Mouse (Mus musculus) intestine, embryonic 16.5 days (tissue): Measurements from ENCODE around the gene Cep85l. TPM values are rescaled to one million over a fixed set of nuclear protein-coding genes. Genes with fewer than 3 reads are reported as not detected.
A peak's percentile ranks its signal among the peaks of the same experiment; 100 is the strongest.

Experiments
- ATAC-seq: fragments of 200-750 bp; cut with Nextera tagmentation; 2 replicates; pipeline ENCODE4 v1.8.0; 2017; ENCODE audit warnings: moderate TSS enrichment, moderate library complexity
- H3K27ac ChIP-seq: fragments of 300-500 bp; sonication (generic); 2 replicates; pipeline ENCODE4 v1.5.1; 2014; ENCODE audit warnings: mild to moderate bottlenecking, low read length
- H3K27me3 ChIP-seq: fragments of 300-500 bp; sonication (generic); replicated peaks from 2 replicates; pipeline ENCODE4 v1.6.1; 2014; ENCODE audit warnings: low read length, control low read depth, mixed read lengths; ENCODE audit not compliant: control insufficient read depth, insufficient read depth
- H3K36me3 ChIP-seq: fragments of 300-500 bp; sonication (generic); 2 replicates; pipeline ENCODE4 v1.6.1; 2014; ENCODE audit warnings: low read length, control low read depth; ENCODE audit not compliant: control insufficient read depth, insufficient read depth
- H3K4me1 ChIP-seq: fragments of 300-500 bp; sonication (generic); 2 replicates; pipeline ENCODE4 v1.6.1; 2014; ENCODE audit warnings: low read length, control low read depth, mixed read lengths; ENCODE audit not compliant: control insufficient read depth, insufficient read depth
- H3K4me2 ChIP-seq: fragments of 300-500 bp; sonication (generic); 2 replicates; pipeline ENCODE4 v1.6.1; 2014; ENCODE audit warnings: low read depth, low read length, control low read depth
- H3K4me3 ChIP-seq: fragments of 300-500 bp; sonication (generic); 2 replicates; pipeline ENCODE4 v1.5.1; 2014; ENCODE audit warnings: mild to moderate bottlenecking, low read length
- H3K9ac ChIP-seq: fragments of 300-500 bp; sonication (generic); 2 replicates; pipeline ENCODE4 v1.6.1; 2014; ENCODE audit warnings: low read depth, low read length
- H3K9me3 ChIP-seq: fragments of 300-500 bp; sonication (generic); 2 replicates; pipeline ENCODE4 v1.6.1; 2016; ENCODE audit warnings: low read length, control low read depth; ENCODE audit not compliant: control insufficient read depth
- WGBS: fragments of 180-500 bp; shearing (Covaris S2); extraction: QIAGEN DNeasy Blood & Tissue Kit; methylation state at CpG from one replicate; pipeline ENCODE4 v1.1.7; 2014; 5-methylcytosine and 5-hydroxymethylcytosine counted together
- polyA plus RNA-seq: library from polyadenylated mRNA; unstranded; fragments of >200 nt; fragmentation: Nextera tagmentation; extraction: Ambion mirVana; gene quantifications from 2 replicates; pipeline ENCODE4 v1.2.1, GENCODE M21; 2015

Cep85l gene
- polyA plus RNA-seq, 1 experiment from 2014 or later, result 1.8 TPM

GRCm38 (mm10) chr10:53347787-53348755 lies 31.7 kb downstream of the Cep85l start:
- 55% methylated on average over 10 of the region's 10 CpGs for WGBS
- Histone ChIP-seq H3K4me3 (no peak overlapping the region), H3K4me1 (peaks cover 9% of the 10 kb centered on the region), H3K36me3 (no peaks in the 10 kb centered on the region), H3K9ac (no peak overlapping the region), H3K27ac (no peak overlapping the region), H3K27me3 (no peaks in the 10 kb centered on the region), H3K4me2 (no peak overlapping the region), H3K9me3 (no peaks in the 10 kb centered on the region)
- ATAC-seq, result peak; percentile 59

DNA sequence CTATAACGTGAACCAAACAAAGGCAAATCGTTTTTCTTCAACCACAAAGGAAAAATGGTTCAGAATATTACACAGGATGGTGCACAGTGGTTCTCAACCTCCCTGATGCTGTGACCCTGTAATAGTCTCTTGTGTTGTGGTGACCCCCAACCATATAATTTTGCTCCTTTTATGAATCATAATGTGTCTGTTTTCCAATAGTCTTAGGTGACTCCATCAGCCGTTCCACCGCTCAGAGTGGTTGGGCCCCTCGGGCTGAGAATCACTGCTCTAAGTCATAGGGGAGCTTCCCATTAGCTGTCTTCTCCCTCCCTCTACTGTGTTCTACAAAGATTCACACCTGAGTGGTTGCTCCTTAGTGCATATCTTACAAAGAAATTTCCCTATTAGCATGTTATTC lies 32.8 kb downstream of the Cep85l start:
- Histone ChIP-seq H3K4me3 (no peak overlapping the region), H3K4me1 (peaks cover 9% of the 10 kb centered on the region), H3K4me2 (no peak overlapping the region), H3K9me3 (no peaks in the 10 kb centered on the region), H3K27me3 (no peaks in the 10 kb centered on the region), H3K36me3 (no peaks in the 10 kb centered on the region), H3K27ac (no peak overlapping the region), H3K9ac (no peak overlapping the region)
- 91% methylated on average over 5 of the region's 5 CpGs for WGBS
- ATAC-seq, result no peak

DNA sequence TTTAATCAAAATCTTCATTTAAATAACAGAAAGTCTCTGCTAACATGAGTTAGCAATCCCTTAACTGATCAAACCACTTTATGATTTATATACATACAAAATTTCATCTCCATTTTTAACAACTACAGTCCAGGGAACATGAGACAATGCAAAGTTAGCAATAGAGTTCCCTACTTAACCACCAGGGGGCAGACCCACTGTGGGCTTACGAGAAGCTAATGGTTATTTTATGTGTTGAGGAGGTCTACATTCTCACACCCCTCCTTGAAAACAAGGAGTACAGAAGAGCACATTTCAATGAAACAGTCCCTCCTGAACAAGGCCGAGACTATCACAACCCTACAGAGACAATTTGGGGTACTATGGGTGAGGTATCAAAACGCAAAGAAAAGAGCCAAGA lies 33.2 kb downstream of the Cep85l start:
- Histone ChIP-seq H3K27ac (no peak overlapping the region), H3K9ac (no peak overlapping the region), H3K9me3 (no peaks in the 10 kb centered on the region), H3K4me3 (no peak overlapping the region), H3K27me3 (no peaks in the 10 kb centered on the region), H3K36me3 (no peaks in the 10 kb centered on the region), H3K4me2 (no peak overlapping the region), H3K4me1 (peaks cover 9% of the 10 kb centered on the region)
- ATAC-seq, result no peak
- WGBS, result 51% methylated on average over 3 of the region's 3 CpGs

DNA sequence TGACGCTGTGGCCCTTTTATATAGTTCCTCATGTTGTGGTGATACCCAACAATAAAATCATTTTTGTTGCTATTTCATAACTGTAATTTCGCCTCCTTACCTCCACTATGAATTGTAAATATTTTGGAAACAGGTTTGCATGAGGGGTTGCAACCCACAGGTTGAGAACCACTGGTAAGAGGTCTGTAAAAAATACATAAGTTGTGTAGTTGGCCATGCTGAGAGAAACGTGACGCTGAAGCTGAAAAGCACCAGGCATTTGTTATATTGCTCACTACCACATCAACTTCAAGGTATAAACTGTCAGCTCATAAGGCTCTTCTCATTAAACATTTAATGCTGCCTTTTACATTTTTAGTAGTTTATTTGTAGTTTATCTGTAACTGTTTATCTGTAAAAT lies 34.2 kb downstream of the Cep85l start:
- 90% methylated on average over 4 of the region's 4 CpGs for WGBS
- Histone ChIP-seq H3K4me3 (no peak overlapping the region), H3K27me3 (no peaks in the 10 kb centered on the region), H3K4me2 (no peak overlapping the region), H3K9me3 (no peaks in the 10 kb centered on the region), H3K9ac (no peak overlapping the region), H3K27ac (no peak overlapping the region), H3K4me1 (peaks cover 9% of the 10 kb centered on the region), H3K36me3 (no peaks in the 10 kb centered on the region)
- ATAC-seq, result no peak

DNA sequence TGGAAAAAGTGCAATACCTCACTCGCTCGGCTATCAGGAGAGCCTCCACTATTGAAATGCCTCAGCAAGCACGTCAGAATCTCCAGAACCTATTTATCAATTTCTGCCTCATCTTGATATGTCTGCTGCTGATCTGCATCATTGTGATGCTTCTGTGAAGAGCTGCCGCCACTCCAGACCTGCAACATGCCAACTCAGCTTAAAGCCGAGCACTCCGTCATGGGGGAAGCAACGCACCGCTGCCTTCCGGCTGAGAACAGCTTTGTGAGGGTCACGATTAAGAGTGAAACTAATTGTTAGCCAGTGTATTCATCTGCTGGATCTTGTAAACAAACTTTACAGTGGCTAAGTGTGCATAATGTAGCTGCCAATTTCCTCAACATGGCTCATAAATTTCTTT lies 35.9 kb downstream of the Cep85l start:
- Histone ChIP-seq H3K27ac (no peak overlapping the region), H3K4me1 (peaks cover 9% of the 10 kb centered on the region), H3K9me3 (no peaks in the 10 kb centered on the region), H3K4me3 (no peak overlapping the region), H3K9ac (no peak overlapping the region), H3K4me2 (peak overlapping the region; percentile 22; the same call in 1 of the 2 replicates), H3K36me3 (no peaks in the 10 kb centered on the region), H3K27me3 (no peaks in the 10 kb centered on the region)
- ATAC-seq, result no peak
- 59% methylated on average over 10 of the region's 10 CpGs for WGBS

GRCm38 (mm10) chr10:53343384-53343783 lies 36.4 kb downstream of the Cep85l start:
- 41% methylated on average over 6 of the region's 6 CpGs for WGBS
- ATAC-seq, result no peak
- Histone ChIP-seq H3K27ac (no peak overlapping the region), H3K4me1 (peaks cover 7% of the 10 kb centered on the region), H3K4me3 (no peak overlapping the region), H3K9me3 (no peaks in the 10 kb centered on the region), H3K4me2 (no peak overlapping the region), H3K36me3 (no peaks in the 10 kb centered on the region), H3K9ac (no peak overlapping the region), H3K27me3 (no peaks in the 10 kb centered on the region)

DNA sequence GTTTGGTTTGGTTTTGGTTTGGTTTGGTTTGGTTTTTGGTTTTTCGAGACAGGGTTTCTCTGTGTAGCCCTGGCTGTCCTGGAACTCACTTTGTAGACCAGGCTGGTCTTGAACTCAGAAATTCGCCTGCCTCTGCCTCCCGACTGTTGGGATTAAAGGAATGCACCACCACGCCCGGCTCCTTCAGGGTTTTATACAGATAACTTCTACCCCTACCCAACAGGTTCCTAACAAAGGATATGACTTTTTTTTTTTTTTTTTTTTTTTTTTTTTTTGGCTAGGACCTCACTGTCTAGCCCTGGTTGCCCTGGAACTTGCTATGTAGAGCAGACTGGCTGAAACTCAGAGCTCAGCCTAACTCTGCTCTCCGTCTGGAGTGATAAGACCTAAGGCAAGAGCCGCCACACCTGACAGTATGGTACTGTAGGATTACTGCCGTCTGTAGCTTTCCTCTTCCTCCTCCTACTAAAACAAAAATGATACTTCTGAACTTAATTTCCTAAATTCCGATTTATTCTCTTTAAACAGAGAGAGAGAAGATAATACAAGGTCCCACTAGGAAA lies 37.5 kb downstream of the Cep85l start:
- Histone ChIP-seq H3K4me3 (no peak overlapping the region), H3K9ac (no peak overlapping the region), H3K36me3 (no peaks in the 10 kb centered on the region), H3K4me2 (no peak overlapping the region), H3K27ac (no peak overlapping the region), H3K9me3 (no peaks in the 10 kb centered on the region), H3K4me1 (peaks cover 7% of the 10 kb centered on the region), H3K27me3 (no peaks in the 10 kb centered on the region)
- no peak for ATAC-seq
- WGBS, result 87% methylated on average over 9 of the region's 9 CpGs

GRCm38 (mm10) chr10:53341288-53341965 lies 38.3 kb downstream of the Cep85l start:
- Histone ChIP-seq H3K36me3 (no peaks in the 10 kb centered on the region), H3K4me3 (no peak overlapping the region), H3K4me1 (peaks cover 7% of the 10 kb centered on the region), H3K27ac (no peak overlapping the region), H3K27me3 (no peaks in the 10 kb centered on the region), H3K9ac (no peak overlapping the region), H3K9me3 (no peaks in the 10 kb centered on the region), H3K4me2 (no peak overlapping the region)
- ATAC-seq, result no peak
- 82% methylated on average over 7 of the region's 7 CpGs for WGBS

DNA sequence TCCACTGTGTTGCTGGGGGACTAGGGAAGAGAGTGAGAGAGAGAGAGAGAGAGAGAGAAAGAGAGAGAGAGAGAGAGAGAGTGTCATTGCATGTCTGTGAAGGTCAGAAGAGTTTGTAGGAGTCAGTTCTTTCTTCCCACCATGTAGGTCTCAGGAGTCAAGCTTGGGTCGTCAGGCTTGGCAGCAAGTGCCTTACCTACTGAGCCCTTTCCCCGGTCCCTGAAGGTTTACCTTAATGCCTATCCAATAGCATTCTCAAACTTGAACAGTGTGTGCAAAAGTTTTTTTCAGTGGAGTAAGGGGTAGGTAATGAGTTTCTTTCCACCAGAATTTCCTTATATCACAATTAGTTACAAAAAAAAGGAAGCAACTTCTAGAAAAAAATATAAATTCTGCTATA lies 40.7 kb downstream of the Cep85l start:
- H3K9ac ChIP-seq, result no peak overlapping the region
- 66% methylated on average over 2 of the region's 2 CpGs for WGBS
- no peak overlapping the region for H3K27ac ChIP-seq
- H3K9me3 ChIP-seq, result no peaks in the 10 kb centered on the region
- peaks cover 7% of the 10 kb centered on the region for H3K4me1 ChIP-seq
- no peak overlapping the region for H3K4me2 ChIP-seq
- H3K4me3 ChIP-seq, result no peak overlapping the region
- no peak for ATAC-seq
- no peaks in the 10 kb centered on the region for H3K36me3 ChIP-seq
- no peaks in the 10 kb centered on the region for H3K27me3 ChIP-seq
